Mouse (Mus musculus) MEL-GATA-1-ER (cell line): Measurements from ENCODE around the gene Rad54l2.

Source experiments
- DNase-seq: peaks from one replicate; pipeline ENCODE4 v3.0.0-alpha.2; 2012; ENCODE audit warnings: low read depth; ENCODE audit errors: extremely low read depth

Rad54l2 gene

GRCm38 (mm10) chr9:106677702-106678101 lies 111.3 kb downstream of the Rad54l2 start:
- no peak for DNase-seq

- DNase-seq = no peak
Measured at GRCm38 (mm10) chr9:106676571-106676970, 112.4 kb downstream of the Rad54l2 start.

- DNase-seq = no peak
Measured at GRCm38 (mm10) chr9:106675965-106676364, 113.0 kb downstream of the Rad54l2 start.

GRCm38 (mm10) chr9:106675480-106675879 lies 113.5 kb downstream of the Rad54l2 start:
- DNase-seq = peak; percentile 37

GRCm38 (mm10) chr9:106673860-106674259 lies 115.1 kb downstream of the Rad54l2 start:
- no peak for DNase-seq

- DNase-seq = no peak
Measured at GRCm38 (mm10) chr9:106664856-106665255, 124.1 kb downstream of the Rad54l2 start.

GRCm38 (mm10) chr9:106664433-106664832 lies 124.6 kb downstream of the Rad54l2 start:
- no peak for DNase-seq

- DNase-seq = no peak
Measured at GRCm38 (mm10) chr9:106663200-106663599, 125.8 kb downstream of the Rad54l2 start.

- DNase-seq = no peak
Measured at GRCm38 (mm10) chr9:106659935-106660334, 129.1 kb downstream of the Rad54l2 start.

GRCm38 (mm10) chr9:106659441-106659840 lies 129.6 kb downstream of the Rad54l2 start:
- DNase-seq = no peak

GRCm38 (mm10) chr9:106657592-106657991 lies 131.4 kb downstream of the Rad54l2 start:
- DNase-seq = no peak

- no peak for DNase-seq
Measured at GRCm38 (mm10) chr9:106656820-106657219, 132.2 kb downstream of the Rad54l2 start.

GRCm38 (mm10) chr9:106655884-106656720 lies 132.9 kb downstream of the Rad54l2 start, which contains the start of gene Grm2:
Gene Grm2 (minus strand): TSS chr9:106656082.
- DNase-seq = no peak

GRCm38 (mm10) chr9:106652720-106653119 lies 136.3 kb downstream of the Rad54l2 start:
- DNase-seq = no peak

- no peak for DNase-seq
Measured at GRCm38 (mm10) chr9:106647226-106647625, 141.8 kb downstream of the Rad54l2 start.

- no peak for DNase-seq
Measured at GRCm38 (mm10) chr9:106645684-106646271, 143.2 kb downstream of the Rad54l2 start.

- DNase-seq = peak; percentile 35
Measured at GRCm38 (mm10) chr9:106643787-106644186, 145.2 kb downstream of the Rad54l2 start.

- peak; percentile 67 for DNase-seq
Measured at GRCm38 (mm10) chr9:106643128-106643527, 145.9 kb downstream of the Rad54l2 start.

- DNase-seq = no peak
Measured at GRCm38 (mm10) chr9:106641346-106641745, 147.6 kb downstream of the Rad54l2 start.

GRCm38 (mm10) chr9:106638154-106638553 lies 150.8 kb downstream of the Rad54l2 start:
- DNase-seq = no peak
